Mouse (Mus musculus) thymus, postnatal 14 days (tissue): Measurements from ENCODE around the gene Nxph2.
"Not testable (repeated sequence)": the region's sequence is repeated elsewhere in the genome, so short reads cannot be mapped to it uniquely, and the experiment has no call there.

ENCODE experiments used
- DNase-seq: peaks from one replicate; pipeline ENCODE4 v3.0.0; 2021

Gene Nxph2

GRCm38 (mm10) chr2:23320746-23321585 is at the start of gene Nxph2:
Gene Nxph2, plus strand, starts transcription at chr2:23321246.
- DNase-seq = no peak

DNA sequence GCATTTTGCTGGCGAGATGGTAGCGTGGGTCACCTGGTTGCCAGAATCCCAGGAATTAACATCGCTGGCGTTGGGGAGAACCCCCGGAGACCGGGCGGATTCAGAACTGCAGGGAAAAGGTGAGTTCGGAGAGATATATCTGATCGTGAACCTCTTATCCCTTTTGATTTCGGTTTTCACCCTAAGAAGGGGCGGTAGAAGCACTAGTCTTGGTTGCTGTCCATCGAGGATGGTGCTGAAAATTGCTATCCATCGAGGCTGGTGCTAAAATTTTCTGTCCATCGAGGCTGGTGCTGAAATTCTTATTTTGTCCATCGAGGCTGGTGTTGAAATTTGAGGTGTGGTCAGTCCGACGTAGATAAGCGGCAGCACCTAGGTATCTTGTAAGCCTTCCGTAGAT is 30.1 kb upstream of the Nxph2 start:
- not testable (repeated sequence) for DNase-seq

DNA sequence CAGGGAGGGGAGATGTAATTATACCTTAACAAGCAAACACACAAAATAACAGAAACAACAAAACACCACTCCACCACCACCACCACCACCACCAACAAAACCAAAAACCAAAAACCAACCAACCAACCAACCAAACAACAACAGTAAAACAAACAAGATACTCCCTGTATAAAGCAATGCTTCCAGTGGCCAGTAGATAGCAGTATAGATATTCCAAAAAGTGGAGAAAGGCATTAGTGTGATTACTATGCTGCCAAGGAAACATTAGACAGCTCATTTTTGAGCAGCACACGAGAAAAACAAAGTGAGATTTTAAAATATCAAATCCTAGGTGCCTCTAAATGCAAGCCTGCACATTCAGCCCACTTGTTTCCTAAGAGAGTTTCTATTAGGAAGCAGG is 6.2 kb upstream of the Nxph2 start:
- DNase-seq = no peak
